Mouse (Mus musculus) spleen, postnatal 14 days (tissue): ENCODE measurements around the gene Epha4.

ENCODE experiments used
- DNase-seq, 2 experiments: peaks; one replicate each; pipeline ENCODE4 v3.0.0; 2021 to 2022; ENCODE audit warnings: low spot score in 2 of 2

Epha4 gene

DNA sequence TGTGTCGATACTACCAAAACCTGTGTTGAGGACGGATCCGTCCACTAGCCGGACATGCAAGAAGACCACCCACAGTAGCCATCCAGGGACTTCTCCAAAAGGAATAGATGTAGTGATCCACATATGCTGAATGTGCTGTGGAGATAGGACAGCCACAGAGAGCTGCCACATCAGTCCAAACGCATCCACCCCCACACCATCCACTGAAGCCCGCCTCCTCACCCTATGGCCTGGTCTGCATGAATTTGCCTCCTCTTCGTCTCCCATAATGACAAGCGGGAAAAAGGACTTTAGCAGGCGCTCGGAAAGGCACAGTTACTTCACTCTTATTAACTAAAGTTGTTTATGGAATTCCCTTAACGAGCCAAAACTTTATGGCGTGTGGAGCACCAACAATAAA is 68.5 kb downstream of the Epha4 start:
- no peak for DNase-seq

DNA sequence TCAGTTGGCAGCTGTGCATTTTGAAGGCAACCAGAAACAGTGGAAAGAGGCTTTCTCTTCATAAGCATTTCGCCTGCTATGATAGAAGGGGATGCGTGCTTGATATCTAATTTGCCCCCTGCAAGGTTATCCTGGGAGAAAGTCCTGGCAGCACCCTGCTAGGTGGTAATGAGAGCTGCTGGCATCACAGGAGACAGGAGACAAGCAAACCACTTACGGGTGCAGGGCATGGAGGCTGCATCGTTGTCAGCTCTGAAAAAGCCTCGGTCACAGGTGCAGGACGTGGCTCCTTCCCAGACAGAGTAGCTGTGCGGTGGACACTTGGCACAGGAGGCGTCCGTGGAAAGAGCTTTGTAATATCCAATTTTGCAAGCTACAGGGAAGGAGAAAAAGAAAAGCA is 70.2 kb downstream of the Epha4 start:
- DNase-seq, result no peak

DNA sequence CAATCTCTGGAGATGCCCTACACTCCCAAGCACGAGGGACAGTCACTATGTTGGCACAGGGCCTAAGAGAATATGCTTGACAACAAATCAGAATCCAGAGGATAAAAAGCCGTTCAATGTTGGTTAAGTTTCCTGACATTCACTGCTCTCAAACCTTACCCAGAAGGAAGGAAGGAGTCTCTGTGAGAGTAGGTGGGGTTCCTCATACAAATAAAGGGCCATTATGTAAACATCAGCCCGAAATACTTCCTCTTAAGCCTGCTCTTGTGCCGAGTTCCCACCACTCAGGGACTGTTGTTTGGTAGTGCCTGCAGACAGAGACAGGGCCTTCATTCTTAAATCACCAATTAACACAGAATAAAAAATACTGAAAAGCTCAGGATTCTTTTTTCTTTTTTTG is 72.9 kb downstream of the Epha4 start:
- no peak for DNase-seq

DNA sequence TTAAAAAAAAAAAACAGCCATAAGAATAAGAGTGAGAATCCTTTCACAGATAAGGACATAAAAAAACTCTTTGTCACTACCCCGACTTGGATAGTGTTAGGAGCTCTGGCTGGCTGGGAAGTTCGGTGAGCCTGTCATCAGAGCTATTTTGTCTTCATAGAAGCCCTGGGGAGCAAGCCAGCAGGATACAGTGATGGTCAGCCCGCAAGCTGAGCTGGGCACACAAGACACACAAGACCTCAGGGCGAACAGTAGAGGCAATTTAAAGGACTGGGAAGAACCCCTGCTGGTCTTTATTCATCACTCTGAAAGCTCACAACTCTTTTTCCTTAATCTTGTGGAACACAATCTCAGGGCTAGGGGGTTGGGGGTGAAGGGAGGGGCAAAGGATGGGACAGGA is 73.5 kb downstream of the Epha4 start:
- no peak for DNase-seq

DNA sequence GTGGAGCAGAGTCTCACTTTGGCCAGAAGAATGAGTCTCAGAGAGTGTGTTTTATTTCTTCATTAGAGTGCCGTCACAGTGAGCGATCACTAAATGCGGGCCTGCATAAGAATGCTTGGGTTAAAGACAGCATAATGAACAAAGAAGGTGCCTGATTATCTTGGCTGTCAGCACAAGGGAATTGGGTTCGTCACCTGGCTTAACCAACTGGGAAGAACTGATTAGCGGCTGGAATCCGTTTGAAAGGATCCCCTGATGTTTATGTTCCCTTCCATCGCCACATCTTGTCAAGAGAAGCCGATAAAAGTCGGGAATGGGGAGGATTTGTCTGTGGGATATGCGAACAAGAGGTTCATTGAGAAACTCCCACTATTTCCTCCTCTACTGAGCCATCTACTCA is 74.4 kb downstream of the Epha4 start:
- no peak for DNase-seq

DNA sequence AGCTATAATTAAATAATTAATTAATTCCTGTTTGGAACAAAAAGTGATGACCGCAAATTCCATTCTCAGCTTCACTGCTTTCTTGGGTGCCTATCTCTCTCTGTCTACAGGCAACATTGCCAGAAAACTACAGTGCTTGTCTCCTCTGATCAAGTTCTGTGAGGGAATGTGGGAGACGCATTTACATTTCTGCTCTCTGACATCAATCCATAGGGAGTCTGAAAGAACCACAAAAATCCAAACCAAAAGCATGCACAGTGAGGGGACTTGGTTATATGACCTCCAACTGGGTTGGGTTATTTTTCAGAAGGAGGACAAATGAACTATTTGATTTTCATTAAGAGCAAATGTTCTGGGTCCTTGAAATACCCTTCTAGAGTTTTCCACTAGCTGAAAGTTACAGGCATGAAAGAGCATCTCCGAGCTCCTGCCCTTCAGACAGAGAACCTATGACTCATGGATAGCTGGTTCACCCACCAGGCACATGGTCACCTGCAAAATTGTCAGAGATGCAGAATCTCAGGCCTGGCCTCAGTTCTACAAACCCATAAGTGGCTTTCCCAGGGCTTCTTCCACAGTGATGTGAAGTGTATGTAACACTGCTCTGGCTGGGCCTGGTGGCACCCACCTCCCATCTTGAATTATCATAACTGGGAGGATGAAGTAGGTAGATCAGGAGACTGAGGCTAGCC is 75.4 kb downstream of the Epha4 start:
- DNase-seq, result no peak

DNA sequence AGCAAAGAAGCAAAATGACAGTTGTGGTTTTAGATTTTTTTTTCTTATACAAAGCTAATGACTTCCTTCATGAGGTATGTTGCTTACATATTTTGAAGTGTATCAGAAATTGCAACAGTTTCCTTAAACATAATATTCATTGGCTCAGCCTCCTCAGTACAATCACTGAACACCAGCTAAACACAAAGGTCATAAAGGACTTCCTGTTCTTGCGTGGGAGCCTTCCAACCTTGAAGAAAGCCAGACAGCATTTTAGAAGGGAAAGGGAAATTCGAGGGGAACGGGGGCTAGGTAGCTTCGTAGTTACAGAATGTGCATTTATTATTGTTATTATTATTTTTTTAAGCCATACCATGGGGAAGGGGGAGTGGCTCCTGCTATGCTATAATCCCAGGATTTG is 76.2 kb downstream of the Epha4 start:
- no peak for DNase-seq

DNA sequence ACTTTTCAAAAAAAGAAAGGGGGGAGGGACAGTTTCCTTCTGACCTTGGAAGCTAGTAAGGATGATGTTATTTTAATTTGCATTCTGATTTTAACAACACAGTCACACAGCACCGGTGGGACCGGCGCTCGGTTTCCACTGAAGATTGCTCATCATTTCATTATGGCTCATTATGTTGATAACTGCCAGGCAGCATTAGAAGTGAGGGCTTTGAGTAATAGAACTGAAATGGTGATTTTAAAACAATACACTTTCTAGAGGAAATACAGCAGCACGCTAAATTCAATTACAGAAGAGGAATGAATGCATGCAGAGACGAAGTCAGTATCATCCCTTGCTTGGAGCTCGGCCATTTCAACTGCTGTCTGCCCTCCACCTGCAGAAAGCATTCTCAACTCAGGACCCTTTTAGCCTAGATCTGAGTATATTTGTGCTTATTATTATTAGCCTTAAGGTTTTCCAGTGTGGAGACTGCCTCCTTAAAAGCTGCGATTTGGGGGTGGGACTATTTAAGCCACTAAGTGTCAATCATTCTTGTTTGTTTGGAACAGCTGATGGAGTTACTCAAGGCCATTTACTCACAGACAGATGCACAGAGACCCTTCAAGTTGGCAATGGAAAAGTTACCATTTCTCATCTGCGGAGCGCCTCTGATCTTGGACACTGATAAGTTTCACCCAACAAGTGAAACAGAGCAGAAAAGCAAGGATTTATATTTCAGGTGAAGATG is 76.8 kb downstream of the Epha4 start:
- no peak for DNase-seq

DNA sequence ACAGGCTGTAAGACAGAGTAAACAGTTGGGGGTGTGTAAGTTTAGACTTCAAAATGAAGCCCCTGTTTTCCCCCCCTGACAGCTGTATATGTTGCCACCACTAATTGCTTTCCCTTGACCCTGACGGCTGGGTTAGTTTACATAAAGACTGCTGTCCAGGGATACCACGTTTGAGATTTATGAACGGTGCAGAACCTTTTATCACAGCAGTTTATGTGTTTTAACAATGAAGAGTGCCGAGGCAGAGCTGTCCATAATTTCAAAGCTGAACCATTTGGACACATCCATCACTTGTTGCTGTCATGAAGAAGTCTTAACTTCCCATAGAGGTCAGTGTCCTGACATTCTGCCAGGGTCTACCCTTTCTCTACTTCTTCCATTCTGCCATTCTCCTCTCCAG is 79.8 kb downstream of the Epha4 start:
- DNase-seq, result no peak

DNA sequence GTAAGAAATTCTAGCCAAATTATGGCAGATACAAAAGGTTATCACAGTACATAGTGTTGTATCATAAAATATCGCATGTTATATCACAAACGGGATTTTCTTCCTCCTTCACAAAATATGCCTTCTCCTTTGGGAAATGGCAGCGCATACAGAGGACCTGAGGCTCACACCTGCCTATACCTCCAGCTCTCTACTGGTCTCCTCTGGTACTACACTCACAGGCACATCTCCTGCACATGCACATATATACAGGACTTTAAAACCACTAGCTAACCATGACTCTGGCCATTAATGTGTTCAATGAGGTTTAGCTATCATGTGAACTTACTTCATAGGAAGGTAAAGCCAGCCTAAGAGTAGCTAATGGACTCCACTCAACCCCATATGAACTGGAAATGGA is 81.7 kb downstream of the Epha4 start:
- DNase-seq, result no peak

DNA sequence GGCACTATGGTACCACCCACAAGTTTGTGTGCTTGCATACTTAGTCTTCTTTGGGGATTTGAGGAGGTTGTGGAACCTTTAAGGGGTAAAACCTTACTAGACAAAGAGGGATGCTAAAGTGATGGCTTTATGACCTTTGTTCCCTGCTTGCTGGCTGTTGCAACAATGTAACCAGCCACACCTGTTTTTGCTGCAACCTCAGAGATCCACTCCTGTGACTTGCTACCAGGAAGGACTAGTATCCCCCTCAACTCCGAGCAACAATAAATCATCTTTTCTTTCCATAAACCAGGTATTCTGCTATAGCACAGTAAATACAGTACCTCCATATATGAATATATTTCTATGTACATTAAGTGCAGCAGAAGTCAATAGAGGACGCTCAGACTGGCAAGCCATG is 82.4 kb downstream of the Epha4 start:
- DNase-seq, result no peak

DNA sequence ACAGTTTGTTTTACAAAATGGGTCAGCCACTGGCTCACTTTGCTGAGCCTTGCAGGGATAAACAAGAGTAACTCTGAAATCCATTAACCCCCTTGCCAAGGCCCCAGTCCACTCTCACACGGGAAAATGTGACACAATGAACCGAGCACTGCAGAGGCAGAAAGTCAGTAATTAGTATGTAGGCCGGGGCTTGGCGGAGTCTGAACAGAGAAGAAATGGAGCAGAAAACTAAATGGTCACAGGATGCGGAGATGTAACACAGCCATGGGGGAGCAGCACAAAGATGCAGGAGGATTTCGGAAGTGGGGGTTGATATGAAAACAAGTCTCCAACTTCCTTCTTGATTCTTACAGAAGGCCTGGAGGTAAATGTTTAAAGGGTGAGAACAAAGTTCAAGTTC is 85.7 kb downstream of the Epha4 start:
- no peak for DNase-seq

DNA sequence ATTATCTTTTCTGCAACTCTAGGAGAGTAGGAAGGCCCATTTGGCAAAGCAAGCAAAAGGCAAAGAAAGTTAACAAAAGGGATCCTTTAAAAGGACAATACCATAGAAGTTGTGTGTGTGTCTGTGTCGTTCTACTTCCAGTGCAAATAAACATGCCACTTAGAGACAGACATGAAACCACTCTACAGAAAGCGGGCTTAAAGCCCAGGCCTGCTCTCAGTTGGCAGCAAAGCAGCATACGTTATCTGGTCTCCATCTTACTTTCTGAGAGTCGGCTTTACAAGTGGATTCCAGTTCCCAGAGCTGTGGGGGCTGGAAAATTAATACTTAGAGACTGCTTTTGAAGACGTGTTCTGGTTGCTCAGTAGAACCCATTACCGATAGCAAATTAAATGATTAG is 87.9 kb downstream of the Epha4 start:
- no peak for DNase-seq

DNA sequence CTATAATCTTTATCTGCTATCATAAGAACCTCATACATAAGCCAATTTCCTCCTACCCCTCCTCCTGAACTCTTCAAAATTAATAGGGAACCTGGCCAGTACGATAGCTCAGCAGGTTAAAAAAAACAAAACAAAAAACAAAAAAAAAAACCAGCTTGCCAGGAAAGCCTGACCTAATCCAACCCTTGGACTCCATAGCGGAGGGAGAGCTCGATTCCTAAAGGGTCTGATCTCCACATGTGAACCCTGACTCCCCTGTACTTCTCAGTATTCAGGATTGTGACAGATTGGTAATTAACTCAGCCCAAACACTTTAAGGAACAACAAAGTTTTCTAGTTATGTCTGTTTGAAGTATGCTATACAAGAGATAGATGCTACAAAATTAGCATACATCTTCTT is 89.7 kb downstream of the Epha4 start:
- DNase-seq, result no peak

DNA sequence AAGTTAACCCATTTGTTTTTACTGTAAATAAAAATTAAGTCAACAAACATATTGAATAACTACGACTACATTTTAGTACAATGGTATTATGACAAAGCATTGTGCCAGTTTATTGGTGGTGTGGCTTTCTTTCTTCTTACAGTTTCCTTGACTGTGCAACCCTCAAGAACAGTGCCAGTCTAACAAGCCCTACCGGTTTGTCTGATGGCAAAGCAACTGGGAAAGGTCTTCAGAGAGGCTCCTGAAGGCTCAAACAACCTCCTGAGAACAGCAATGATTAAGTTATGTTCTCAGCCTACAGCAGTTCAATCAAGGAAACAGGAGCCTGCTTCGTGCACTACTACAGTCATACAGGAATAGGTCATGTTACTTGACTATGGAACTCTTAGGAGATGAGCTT is 93.8 kb downstream of the Epha4 start:
- DNase-seq, result no peak

DNA sequence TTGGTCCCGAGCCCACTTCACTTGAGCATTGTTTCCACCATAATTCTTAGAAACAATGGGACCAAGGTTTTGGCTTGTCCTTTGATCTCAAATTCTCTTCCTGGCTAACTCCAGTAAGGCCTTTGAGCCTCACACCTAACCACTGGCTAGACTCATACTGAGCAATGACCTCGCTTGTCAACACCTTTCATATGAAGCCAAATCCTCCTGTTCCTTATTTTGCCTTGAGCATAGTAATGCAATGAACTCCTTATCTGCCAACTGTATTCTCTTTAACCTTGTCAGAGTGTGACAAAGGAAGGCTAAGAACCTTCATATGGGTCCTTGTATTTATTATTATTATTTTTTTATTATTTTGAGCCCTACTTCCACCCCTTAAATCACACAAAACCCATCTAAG is 94.5 kb downstream of the Epha4 start:
- no peak for DNase-seq

DNA sequence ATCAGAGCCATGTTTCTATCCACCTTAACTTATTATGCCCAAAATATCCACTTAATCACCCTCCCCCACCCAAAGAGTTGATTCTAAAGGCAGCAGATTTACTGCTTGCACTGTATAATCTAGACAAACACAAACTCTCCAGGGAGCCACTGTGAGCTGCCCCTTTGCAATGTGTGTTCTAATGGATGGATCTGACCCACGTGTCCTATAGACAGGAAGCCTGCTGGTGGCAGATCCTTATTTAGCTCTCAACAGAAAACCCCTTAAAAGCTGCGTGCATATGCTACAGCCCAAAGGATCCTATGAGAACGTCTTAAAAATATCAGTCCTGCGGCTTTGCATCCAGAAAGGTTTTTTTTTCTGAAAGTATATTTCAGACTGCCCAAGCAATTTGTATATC is 98.0 kb downstream of the Epha4 start:
- DNase-seq, result no peak

DNA sequence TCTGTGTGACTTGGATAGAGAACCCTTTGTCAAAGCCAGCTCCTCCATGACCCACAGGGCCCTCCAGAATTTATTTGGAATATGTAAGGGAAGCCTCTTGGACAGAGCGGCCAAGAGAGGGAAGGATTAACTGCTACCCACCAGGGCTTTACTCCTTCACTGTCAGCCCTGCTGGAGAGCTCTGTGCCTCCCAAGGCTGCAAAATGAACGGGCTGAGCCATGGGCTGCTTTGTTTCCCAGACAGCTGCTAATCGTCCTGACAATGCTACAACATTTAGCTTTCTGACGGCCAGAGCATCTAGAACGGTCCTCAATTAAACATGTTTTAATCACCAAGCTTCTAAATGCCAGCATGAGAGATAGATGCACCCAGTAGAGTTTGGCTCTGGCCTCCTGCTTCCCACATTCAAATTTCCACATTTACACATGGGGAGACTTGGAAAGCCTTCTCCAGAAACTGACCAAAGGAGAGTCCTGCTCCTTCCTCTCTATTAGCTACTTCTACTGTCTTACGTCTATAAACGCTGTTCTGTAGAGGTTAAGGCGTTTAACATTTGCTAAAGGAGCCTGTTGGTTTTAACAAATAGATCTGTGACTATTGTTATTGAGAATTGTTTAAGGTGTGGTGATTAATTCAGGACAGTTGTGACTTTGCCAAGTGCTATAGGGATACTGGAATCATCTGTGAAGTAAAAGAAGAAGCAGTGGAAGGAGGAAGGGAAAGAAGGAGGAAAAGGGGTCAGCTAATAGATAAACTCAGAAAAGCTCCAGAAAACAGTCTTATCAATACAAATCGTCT is 101.8 kb downstream of the Epha4 start:
- no peak for DNase-seq

DNA sequence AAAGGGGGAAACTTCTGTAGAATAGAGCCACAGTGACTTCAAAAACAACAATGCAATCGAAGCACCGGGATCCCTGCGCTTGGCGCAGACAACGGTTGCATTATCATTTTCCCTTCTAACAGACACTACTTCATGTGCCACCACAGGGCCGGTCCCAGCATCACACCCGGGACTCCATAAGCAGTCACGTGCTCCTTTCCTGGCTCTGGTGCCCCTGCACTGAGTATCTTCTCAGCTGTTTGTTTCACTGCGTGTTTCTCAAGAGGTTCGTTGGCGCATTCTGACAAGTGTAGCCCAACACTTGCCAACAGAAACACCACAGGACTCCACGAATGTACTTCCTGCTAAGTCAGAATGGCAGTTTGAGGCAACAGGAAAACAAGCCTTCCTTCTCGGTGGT is 102.6 kb downstream of the Epha4 start:
- no peak for DNase-seq

DNA sequence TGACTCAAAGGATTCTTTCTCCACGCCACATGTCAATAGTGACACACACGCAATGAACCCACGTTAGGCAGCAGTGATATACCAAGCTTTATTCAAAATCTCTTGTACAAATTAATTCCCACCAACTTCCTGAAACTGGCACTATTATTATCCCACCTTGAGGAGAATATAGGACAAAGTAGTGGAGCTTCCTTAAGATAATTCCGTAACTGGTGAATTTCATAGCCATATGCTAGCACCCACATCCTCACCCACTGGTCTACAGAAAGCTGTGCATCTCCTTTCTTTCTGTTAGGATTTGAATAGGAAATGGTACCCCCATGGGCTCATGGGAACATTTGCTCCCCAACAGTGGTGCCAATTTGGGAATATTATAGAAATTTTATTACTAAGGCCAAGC is 103.7 kb downstream of the Epha4 start:
- DNase-seq, result no peak

DNA sequence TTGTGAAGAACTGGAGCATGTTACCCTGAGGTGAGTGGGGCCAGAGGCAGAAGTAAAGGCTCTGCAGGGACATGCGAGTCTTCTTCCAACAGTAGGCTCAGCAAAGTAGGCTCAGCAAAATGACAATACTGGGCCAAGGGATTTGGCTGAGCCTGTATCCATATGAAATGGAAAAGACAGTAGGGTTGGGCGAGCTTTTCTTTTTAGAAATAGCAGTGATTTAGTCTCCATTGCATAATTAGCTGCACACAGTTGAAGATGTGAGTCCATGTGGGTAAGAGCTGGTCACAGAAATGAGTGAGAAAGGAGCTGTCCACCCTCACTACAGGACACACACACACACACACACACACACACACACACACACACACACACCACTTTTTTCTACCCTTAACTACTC is 104.2 kb downstream of the Epha4 start:
- no peak for DNase-seq

DNA sequence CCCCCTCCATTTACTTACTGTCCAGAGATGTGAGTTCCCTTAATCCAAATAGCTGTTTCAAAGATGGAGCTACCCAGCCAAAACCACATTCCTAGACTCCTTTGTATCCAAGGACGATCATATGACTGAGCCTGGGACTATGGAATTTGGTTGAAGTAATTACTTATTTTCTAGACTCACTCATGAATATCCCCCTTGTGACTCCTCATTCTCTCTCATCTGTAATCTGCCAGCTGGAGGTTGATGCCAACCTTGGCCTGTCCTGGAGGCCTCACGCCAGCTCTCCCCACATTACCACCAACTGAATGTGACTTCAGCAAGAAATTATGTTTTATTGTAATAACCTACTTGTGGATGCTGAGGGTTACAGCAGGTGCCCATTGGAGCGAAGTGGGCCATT is 104.7 kb downstream of the Epha4 start:
- DNase-seq, result no peak

DNA sequence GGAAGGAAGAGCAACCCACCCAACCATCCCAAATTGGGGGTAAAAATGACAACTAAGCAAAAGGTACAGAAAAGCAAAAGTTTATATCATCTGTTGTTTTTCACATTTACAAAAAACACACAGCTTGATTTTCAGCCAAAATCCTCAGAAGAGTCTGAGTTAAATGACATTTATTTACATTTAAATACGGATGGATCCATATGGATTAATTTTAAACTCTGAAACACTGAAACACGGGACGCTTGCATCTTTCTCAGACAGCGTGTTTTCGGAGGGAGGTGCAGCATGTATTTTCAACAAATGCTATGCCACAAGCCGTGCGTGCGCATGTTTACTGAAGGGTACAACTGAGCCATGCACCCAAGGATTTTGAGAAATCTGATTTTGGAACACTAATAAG is 105.4 kb downstream of the Epha4 start:
- no peak for DNase-seq
